25 mouse cellular contexts compared by ENCODE assay signal in the genomic region with DNA sequence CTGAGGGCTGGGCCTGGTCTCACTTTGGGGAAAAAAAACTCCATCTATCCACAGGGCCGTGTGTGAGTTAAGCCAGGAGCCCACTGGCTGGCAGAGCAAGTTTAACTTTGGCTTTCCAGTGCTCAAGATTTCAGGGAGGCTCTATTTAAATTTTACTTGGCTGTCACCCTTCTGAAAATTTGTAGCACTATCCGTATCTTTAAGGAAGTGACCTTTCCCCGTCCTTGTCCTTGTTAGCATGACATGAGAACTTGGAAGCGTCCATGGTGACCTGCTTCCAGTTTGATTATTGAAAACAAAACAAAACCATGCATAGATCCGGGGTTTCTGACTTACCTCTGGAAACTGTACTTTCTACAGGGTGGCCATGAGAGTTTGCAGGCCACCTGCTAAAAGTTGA. TPM values are rescaled to one million over a fixed set of nuclear protein-coding genes. Genes with fewer than 3 reads are reported as not detected.
DNase-seq lines count a peak whose midpoint lies in the region; ATAC-seq and TF ChIP-seq lines count a peak whose summit lies in the region.
"Had no signal": no experiment of that assay in that cellular context is flagged by ENCODE, and none has a peak within 500 bp of the region (broad histone marks: within the 10 kb centered on the region; RNA-seq: fewer than 3 reads in every experiment).

No protein-coding gene starts in this region.

- H3K4me1 ChIP-seq in heart, embryonic 11.5 days (ENCODE audit: control insufficient read depth, insufficient read depth, low read length): peaks cover 22% of the 10 kb centered on the region
- H3K4me1 ChIP-seq in heart, postnatal 0 days (ENCODE audit: control insufficient read depth, insufficient read depth): peaks cover 33% of the 10 kb centered on the region
- H3K4me1 ChIP-seq: midbrain, embryonic 13.5 days had no signal

- DNase-seq in adrenal gland, adult 2 months: peak; percentile 50
- DNase-seq in adrenal gland, postnatal 4 days (ENCODE audit: low spot score in 2 of 2): no peak
- DNase-seq in heart, postnatal 36 days: no peak
- no peak for DNase-seq in left cerebral cortex, adult 2 months (ENCODE audit: extremely low spot score in 1 of 2, low spot score in 2 of 2)
- DNase-seq in left cerebral cortex, postnatal 25 days (ENCODE audit: low spot score in 2 of 2): no peak
- DNase-seq in heart, postnatal 0 days (ENCODE audit: low spot score): no peak
- DNase-seq: adrenal gland, postnatal 10 days; cerebellum, adult 11 months; cerebellum, postnatal 10 days; forebrain, postnatal 0 days; gastrocnemius, postnatal 36 days; kidney, postnatal 4 days; layer of hippocampus, adult 9-11 months; liver, embryonic 13.5 days; lung, postnatal 36 days; thymus, postnatal 25 days had no signal

- no peaks in the 10 kb centered on the region for H3K27me3 ChIP-seq in heart, embryonic 11.5 days (ENCODE audit: control insufficient read depth, insufficient read depth, low read length)
- H3K27me3 ChIP-seq in heart, postnatal 0 days (ENCODE audit: control insufficient read depth, insufficient read depth, low read length): no peaks in the 10 kb centered on the region
- H3K27me3 ChIP-seq: liver, embryonic 13.5 days; lung, embryonic 15.5 days; midbrain, embryonic 13.5 days; stomach, embryonic 15.5 days had no signal

- peak overlapping the region; percentile 36 for H3K27ac ChIP-seq in heart, embryonic 11.5 days (ENCODE audit: low read depth, low read length)
- H3K27ac ChIP-seq in left cerebral cortex, adult 2 months: peak overlapping the region; percentile 22; the same call in 1 of the 2 replicates
- peak overlapping the region; percentile 66 for H3K27ac ChIP-seq in heart, postnatal 0 days (ENCODE audit: low read depth)
- H3K27ac ChIP-seq: forebrain, embryonic 10.5 days; limb, embryonic 10.5 days; liver, embryonic 13.5 days; lung, embryonic 15.5 days; midbrain, embryonic 13.5 days; stomach, embryonic 15.5 days had no signal

- TF ChIP-seq CTCF in left cerebral cortex, adult 2 months (IDR thresholded peaks at IDR 0.05): no peak
- TF ChIP-seq CTCF in heart, postnatal 0 days (IDR thresholded peaks at IDR 0.05; ENCODE audit: low read depth): no peak

- no peak for TF ChIP-seq EP300 in heart, postnatal 0 days (IDR thresholded peaks at IDR 0.05; ENCODE audit: low read depth)

- H3K9ac ChIP-seq in heart, embryonic 11.5 days (ENCODE audit: low read depth, low read length): no peak overlapping the region
- no peak overlapping the region for H3K9ac ChIP-seq in heart, postnatal 0 days (replicated peaks; ENCODE audit: low read depth, low read length)
- H3K9ac ChIP-seq: forebrain, postnatal 0 days; liver, embryonic 13.5 days; lung, embryonic 15.5 days; midbrain, embryonic 13.5 days; stomach, embryonic 15.5 days had no signal

- 18% methylated on average over 5 of the region's 5 CpGs for WGBS in heart, embryonic 11.5 days (ENCODE audit: insufficient replicate concordance)
- 21% methylated on average over 5 of the region's 5 CpGs for WGBS in heart, postnatal 0 days

- peak overlapping the region; percentile 16; the same call in 1 of the 2 replicates for H3K4me2 ChIP-seq in heart, embryonic 11.5 days
- H3K4me2 ChIP-seq in heart, postnatal 0 days (ENCODE audit: low read depth, low read length): no peak overlapping the region; the same call in 1 of the 2 replicates
- H3K4me2 ChIP-seq: liver, embryonic 13.5 days; lung, embryonic 15.5 days; midbrain, embryonic 13.5 days; stomach, embryonic 15.5 days had no signal

- intact Hi-C loops in heart, postnatal 36 days (cut with DNase I): loop anchor here (1.0 kb wide), 1 partner anchor 30 kb away; no protein-coding TSS in a partner anchor
- intact Hi-C loops in left cerebral cortex, adult 2 months (cut with DNase I): no loop called here
- intact Hi-C loops in left cerebral cortex, postnatal 25 days (cut with DNase I): no loop called here

- ATAC-seq in heart, embryonic 11.5 days (replicated peaks; ENCODE audit: insufficient number of reproducible peaks, low FRiP score, low TSS enrichment): no peak
- ATAC-seq in heart, postnatal 0 days (ENCODE audit: insufficient read depth, low read depth): no peak
- ATAC-seq: activated CD4-positive, CD25-positive, alpha-beta regulatory T cell, adult 4 months; forebrain, postnatal 0 days; intestine, postnatal 0 days; midbrain, embryonic 13.5 days had no signal

- no peaks in the 10 kb centered on the region for H3K36me3 ChIP-seq in heart, embryonic 11.5 days (ENCODE audit: control insufficient read depth, insufficient read depth, low read length)
- no peaks in the 10 kb centered on the region for H3K36me3 ChIP-seq in heart, postnatal 0 days (replicated peaks; ENCODE audit: control insufficient read depth, insufficient read depth, low read length)
- H3K36me3 ChIP-seq: forebrain, embryonic 10.5 days; limb, embryonic 10.5 days; liver, embryonic 13.5 days; lung, embryonic 15.5 days; midbrain, embryonic 13.5 days; stomach, embryonic 15.5 days had no signal

- no peak overlapping the region for H3K4me3 ChIP-seq in heart, embryonic 11.5 days (ENCODE audit: low read depth, low read length)
- no peak overlapping the region for H3K4me3 ChIP-seq in left cerebral cortex, adult 2 months
- no peak overlapping the region for H3K4me3 ChIP-seq in heart, postnatal 0 days (ENCODE audit: low read depth, low read length)
- H3K4me3 ChIP-seq: forebrain, embryonic 10.5 days; limb, embryonic 10.5 days; liver, embryonic 13.5 days; lung, embryonic 15.5 days; megakaryocyte, embryonic 14.5 days; midbrain, embryonic 13.5 days; stomach, embryonic 15.5 days had no signal

- H3K9me3 ChIP-seq in heart, embryonic 11.5 days (replicated peaks; ENCODE audit: control insufficient read depth, low read length): no peaks in the 10 kb centered on the region
- no peaks in the 10 kb centered on the region for H3K9me3 ChIP-seq in heart, postnatal 0 days (replicated peaks; ENCODE audit: control insufficient read depth, low read length)
- H3K9me3 ChIP-seq: forebrain, embryonic 10.5 days; limb, embryonic 10.5 days; liver, embryonic 13.5 days; lung, embryonic 15.5 days; midbrain, embryonic 13.5 days; stomach, embryonic 15.5 days had no signal

RNA-seq across cellular contexts. Expression of a gene that starts 17.3 kb away (rescaled TPM):
- 100 to 1,000 TPM; 178 to 179 TPM for total RNA-seq in adrenal gland, adult 2 months (2021)
- 97.2 and 155 TPM in 2 replicates for polyA plus RNA-seq in adrenal gland, adult 2 months (2012; rRNA removed)
- total RNA-seq in adrenal gland, postnatal 4 days (2021): 100 to 1,000 TPM; 129 to 150 TPM
- 11.5 and 14.8 TPM in 2 replicates for polyA plus RNA-seq in heart, embryonic 11.5 days (2014; fragmentation: Nextera tagmentation; extraction: Ambion mirVana)
- total RNA-seq in heart, postnatal 36 days (2021): 100 to 1,000 TPM; 239 to 306 TPM
- 10 to 100 TPM; 93.6 to 97.0 TPM for total RNA-seq in left cerebral cortex, adult 2 months (2021)
- total RNA-seq in left cerebral cortex, postnatal 25 days (2021): 10 to 100 TPM; 82.1 to 90.7 TPM
- 28.7 and 38.3 TPM in 2 replicates for total RNA-seq in heart, postnatal 0 days (2014; rRNA removed; ENCODE audit: low replicate concordance)
- 9.1 and 9.2 TPM in 2 replicates for polyA plus RNA-seq in heart, postnatal 0 days (2015; fragmentation: Nextera tagmentation; extraction: Ambion mirVana)
